Mouse (Mus musculus) R1 (cell line): ENCODE measurements at regions not wholly inside any gene's neighbourhood (a gene's known extent, or its start where the extent isn't known, plus 50 kb on each side); places are given as distances from the start of the nearest gene placed in this dataset.

Experiments
- DNase-seq: peaks from one replicate; pipeline ENCODE4 v3.0.0-alpha.2; 2018; ENCODE audit warnings: low read depth, low spot score

GRCm38 (mm10) chrX:57784959-57785358 lies 237.5 kb upstream of the Zic3 start:
- DNase-seq, result no peak

- no peak for DNase-seq
Observed at GRCm38 (mm10) chrX:57787615-57788014, 234.9 kb upstream of the Zic3 start.

GRCm38 (mm10) chrX:57797956-57798355 lies 224.5 kb upstream of the Zic3 start:
- DNase-seq, result peak; percentile 7

GRCm38 (mm10) chrX:57798394-57798793 lies 224.1 kb upstream of the Zic3 start:
- DNase-seq, result no peak

DNA sequence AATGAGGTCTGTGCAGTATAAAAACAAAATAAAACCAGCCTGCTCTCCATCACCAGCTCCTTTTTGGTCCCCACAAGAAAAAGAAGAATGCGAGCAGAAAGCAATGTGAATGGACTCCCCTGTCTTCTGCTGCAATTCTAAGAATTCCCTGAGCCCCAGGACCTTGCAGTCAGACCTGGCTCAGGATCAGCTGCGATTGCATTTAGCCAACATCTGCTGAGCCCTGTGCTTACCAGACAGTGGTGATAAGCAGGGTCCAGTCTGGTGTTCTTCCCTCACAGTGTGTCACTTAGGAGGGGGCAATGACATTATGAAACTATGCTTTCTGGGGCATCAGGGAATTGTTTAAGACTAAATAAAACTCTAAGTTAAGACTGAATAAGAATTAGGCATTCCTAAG lies 223.6 kb upstream of the Zic3 start:
- DNase-seq, result no peak
